Mouse (Mus musculus) adipose tissue, adult 10 weeks (tissue): ENCODE measurements around the gene Armh4. TPM values are rescaled to one million over a fixed set of nuclear protein-coding genes. Genes with fewer than 3 reads are reported as not detected.

Source experiments
- polyA plus RNA-seq: library from polyadenylated mRNA; stranded (reverse); fragments of 350-450 nt; fragmentation: Illumina TruSeq; extraction: RNeasy Lipid Tissue Mini Kit (QIAGEN cat#74804); gene quantifications from one replicate; pipeline ENCODE4 v1.2.3, GENCODE M21; 2014; ENCODE audit warnings: low read depth, low replicate concordance

Armh4 gene
- 5.3 TPM for polyA plus RNA-seq

GRCm38 (mm10) chr14:49782715-49783531 lies at the start of gene Armh4:
Armh4 (minus strand) TSS chr14:49783383.

Other genes with a start within 250 kb of the Armh4 start
- not detected for gene Olfr722, start 118.6 kb upstream of the Armh4 start, polyA plus RNA-seq
- gene Olfr723, start 148.4 kb upstream of the Armh4 start, polyA plus RNA-seq = not detected
- gene Olfr724, start 179.9 kb upstream of the Armh4 start, polyA plus RNA-seq = not detected